Mouse (Mus musculus) olfactory bulb, adult 2 months (tissue): ENCODE measurements around the gene Grasp.

Experiments
- CTCF ChIP-seq: fragments of 200-500 bp; IDR thresholded peaks from 2 replicates; pipeline ENCODE4 v1.5.1; 2012; ENCODE audit warnings: low read depth, mild to moderate bottlenecking, low read length, moderate library complexity; ENCODE audit not compliant: insufficient read depth
- POLR2A ChIP-seq: fragments of 200-500 bp; IDR thresholded peaks from 2 replicates; pipeline ENCODE4 v1.6.1; 2012; ENCODE audit warnings: mild to moderate bottlenecking, low read depth, low read length, moderate library complexity; ENCODE audit not compliant: insufficient read depth

DNA sequence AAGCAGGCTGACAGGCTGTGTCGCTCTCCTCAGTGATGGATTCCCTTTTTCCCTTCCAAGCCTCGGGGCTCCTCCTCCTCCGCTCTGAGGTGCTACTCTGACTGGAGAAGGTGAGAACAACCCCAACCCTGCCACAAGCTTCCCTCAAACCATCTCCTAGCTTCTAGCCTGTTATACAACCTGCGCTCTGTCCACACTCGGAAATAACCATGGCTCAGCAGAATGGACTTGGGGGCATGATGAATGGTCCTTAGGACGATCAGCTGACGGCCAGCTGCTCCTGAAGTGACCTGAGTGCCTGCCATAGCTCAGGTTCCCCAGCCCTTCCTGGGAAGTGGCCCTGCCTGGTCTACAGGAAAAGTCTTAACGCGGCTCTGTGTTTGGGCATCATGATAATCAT, 17.9 kb downstream of the Grasp start:
- TF ChIP-seq POLR2A, result no peak
- TF ChIP-seq CTCF, result no peak
